Mouse (Mus musculus): ENCODE measurements around the gene Rapgef4. TPM values are rescaled to one million over a fixed set of nuclear protein-coding genes. Genes with fewer than 3 reads are reported as not detected.

The Rapgef4 gene
- polyA plus RNA-seq, 1 experiment from 2014 or later: 42.9 TPM

- Histone ChIP-seq H3K4me1 (peaks cover 3% of the 10 kb centered on the region; the same call in 1 of the 2 replicates), H3K9me3 (no peaks in the 10 kb centered on the region), H3K27ac (no peak overlapping the region), H3K36me3 (replicated peaks) (no peaks in the 10 kb centered on the region), H3K4me2 (no peak overlapping the region), H3K4me3 (no peak overlapping the region), H3K9ac (no peak overlapping the region), H3K27me3 (replicated peaks) (no peaks in the 10 kb centered on the region)
- ATAC-seq (replicated peaks): no peak
- 83% methylated on average over 9 of the region's 9 CpGs for WGBS
Measured at GRCm38 (mm10) chr2:72151792-72152554, 170.9 kb downstream of the Rapgef4 start.

GRCm38 (mm10) chr2:72152746-72153145 is 171.7 kb downstream of the Rapgef4 start:
- no peak for ATAC-seq (replicated peaks)
- 94% methylated on average over 2 of the region's 2 CpGs for WGBS
- no peak overlapping the region for H3K4me2 ChIP-seq
- H3K9me3 ChIP-seq: no peaks in the 10 kb centered on the region
- H3K9ac ChIP-seq: no peak overlapping the region
- no peak overlapping the region for H3K4me3 ChIP-seq
- no peaks in the 10 kb centered on the region for H3K27me3 ChIP-seq (replicated peaks)
- H3K4me1 ChIP-seq: peaks cover 7% of the 10 kb centered on the region
- H3K27ac ChIP-seq: no peak overlapping the region
- H3K36me3 ChIP-seq (replicated peaks): no peaks in the 10 kb centered on the region

GRCm38 (mm10) chr2:72153851-72154250 is 172.8 kb downstream of the Rapgef4 start:
- Histone ChIP-seq H3K4me1 (peaks cover 9% of the 10 kb centered on the region), H3K27me3 (replicated peaks) (no peaks in the 10 kb centered on the region), H3K36me3 (replicated peaks) (no peaks in the 10 kb centered on the region), H3K27ac (no peak overlapping the region), H3K4me2 (no peak overlapping the region), H3K9ac (no peak overlapping the region), H3K4me3 (no peak overlapping the region), H3K9me3 (no peaks in the 10 kb centered on the region)
- WGBS: 86% methylated on average over 1 of the region's 1 CpGs
- ATAC-seq (replicated peaks): no peak

- no peaks in the 10 kb centered on the region for H3K9me3 ChIP-seq
Measured at GRCm38 (mm10) chr2:72155102-72155773, 174.2 kb downstream of the Rapgef4 start.

GRCm38 (mm10) chr2:72156484-72156883 is 175.4 kb downstream of the Rapgef4 start:
- no peaks in the 10 kb centered on the region for H3K9me3 ChIP-seq
- H3K36me3 ChIP-seq (replicated peaks): no peaks in the 10 kb centered on the region
- H3K27me3 ChIP-seq (replicated peaks): no peaks in the 10 kb centered on the region
- no peak overlapping the region for H3K9ac ChIP-seq
- H3K27ac ChIP-seq: no peak overlapping the region
- peaks cover 8% of the 10 kb centered on the region; the same call in 1 of the 2 replicates for H3K4me1 ChIP-seq
- no peak for ATAC-seq (replicated peaks)
- H3K4me2 ChIP-seq: no peak overlapping the region
- no peak overlapping the region for H3K4me3 ChIP-seq
- 86% methylated on average over 5 of the region's 5 CpGs for WGBS

More at GRCm38 (mm10) chr2:72155102-72155773, 174.2 kb downstream of the Rapgef4 start:
- Histone ChIP-seq H3K36me3 (replicated peaks) (no peaks in the 10 kb centered on the region), H3K4me3 (no peak overlapping the region), H3K27me3 (replicated peaks) (no peaks in the 10 kb centered on the region), H3K9ac (no peak overlapping the region), H3K27ac (no peak overlapping the region), H3K4me2 (no peak overlapping the region), H3K4me1 (peaks cover 8% of the 10 kb centered on the region; the same call in 1 of the 2 replicates)
- WGBS: 68% methylated on average over 8 of the region's 8 CpGs
- no peak for ATAC-seq (replicated peaks)

- no peak overlapping the region for H3K9ac ChIP-seq
- 26% methylated on average over 9 of the region's 9 CpGs for WGBS
Measured at GRCm38 (mm10) chr2:72157561-72157960, 176.5 kb downstream of the Rapgef4 start.

GRCm38 (mm10) chr2:72158045-72158444 is 177.0 kb downstream of the Rapgef4 start:
- no peaks in the 10 kb centered on the region for H3K9me3 ChIP-seq
- H3K27ac ChIP-seq: no peak overlapping the region
- no peaks in the 10 kb centered on the region for H3K27me3 ChIP-seq (replicated peaks)
- no peak overlapping the region for H3K9ac ChIP-seq
- ATAC-seq (replicated peaks): no peak
- 63% methylated on average over 5 of the region's 5 CpGs for WGBS
- H3K36me3 ChIP-seq (replicated peaks): no peaks in the 10 kb centered on the region
- H3K4me2 ChIP-seq: no peak overlapping the region
- H3K4me3 ChIP-seq: no peak overlapping the region
- H3K4me1 ChIP-seq: peaks cover 8% of the 10 kb centered on the region; the same call in 1 of the 2 replicates

More at GRCm38 (mm10) chr2:72157561-72157960, 176.5 kb downstream of the Rapgef4 start:
- Histone ChIP-seq H3K27me3 (replicated peaks) (no peaks in the 10 kb centered on the region), H3K4me1 (peaks cover 8% of the 10 kb centered on the region; the same call in 1 of the 2 replicates), H3K4me2 (no peak overlapping the region), H3K4me3 (no peak overlapping the region), H3K36me3 (replicated peaks) (no peaks in the 10 kb centered on the region), H3K9me3 (no peaks in the 10 kb centered on the region), H3K27ac (no peak overlapping the region)
- no peak for ATAC-seq (replicated peaks)

GRCm38 (mm10) chr2:72158691-72159225 is 177.7 kb downstream of the Rapgef4 start:
- Histone ChIP-seq H3K36me3 (replicated peaks) (no peaks in the 10 kb centered on the region), H3K4me3 (no peak overlapping the region), H3K4me1 (peaks cover 8% of the 10 kb centered on the region; the same call in 1 of the 2 replicates), H3K9ac (no peak overlapping the region), H3K27me3 (replicated peaks) (no peaks in the 10 kb centered on the region), H3K9me3 (no peaks in the 10 kb centered on the region), H3K27ac (no peak overlapping the region), H3K4me2 (no peak overlapping the region)
- ATAC-seq (replicated peaks): no peak
- WGBS: 73% methylated on average over 10 of the region's 10 CpGs

GRCm38 (mm10) chr2:72159281-72159680 is 178.2 kb downstream of the Rapgef4 start:
- Histone ChIP-seq H3K4me2 (no peak overlapping the region), H3K4me3 (no peak overlapping the region), H3K36me3 (replicated peaks) (no peaks in the 10 kb centered on the region), H3K9me3 (no peaks in the 10 kb centered on the region), H3K27me3 (replicated peaks) (no peaks in the 10 kb centered on the region), H3K27ac (no peak overlapping the region), H3K9ac (no peak overlapping the region), H3K4me1 (peaks cover 8% of the 10 kb centered on the region; the same call in 1 of the 2 replicates)
- ATAC-seq (replicated peaks): no peak
- 90% methylated on average over 6 of the region's 6 CpGs for WGBS

- Histone ChIP-seq H3K4me1 (0 out of 2 replicates have a peak, but pooled peaks cover 3% of the 10 kb centered on the region), H3K4me3 (no peak overlapping the region), H3K27me3 (replicated peaks) (no peaks in the 10 kb centered on the region), H3K9ac (no peak overlapping the region), H3K27ac (no peak overlapping the region), H3K4me2 (no peak overlapping the region), H3K9me3 (no peaks in the 10 kb centered on the region), H3K36me3 (replicated peaks) (no peaks in the 10 kb centered on the region)
- 77% methylated on average over 5 of the region's 5 CpGs for WGBS
- no peak for ATAC-seq (replicated peaks)
Measured at GRCm38 (mm10) chr2:72165136-72165854, 184.3 kb downstream of the Rapgef4 start.

- no peak overlapping the region for H3K4me2 ChIP-seq
- H3K27me3 ChIP-seq (replicated peaks): no peaks in the 10 kb centered on the region
- 70% methylated on average over 9 of the region's 9 CpGs for WGBS
- 0 out of 2 replicates have a peak, but pooled peaks cover 3% of the 10 kb centered on the region for H3K4me1 ChIP-seq
- no peak for ATAC-seq (replicated peaks)
- no peaks in the 10 kb centered on the region for H3K9me3 ChIP-seq
- no peak overlapping the region for H3K9ac ChIP-seq
- no peaks in the 10 kb centered on the region for H3K36me3 ChIP-seq (replicated peaks)
- no peak overlapping the region for H3K4me3 ChIP-seq
- no peak overlapping the region for H3K27ac ChIP-seq
Measured at GRCm38 (mm10) chr2:72169451-72170100, 188.5 kb downstream of the Rapgef4 start.
